Mouse (Mus musculus) gastrocnemius, adult 18-20 months (tissue): ENCODE measurements at regions not wholly inside any gene's neighbourhood (a gene's known extent, or its start where the extent isn't known, plus 50 kb on each side); places are given as distances from the start of the nearest gene placed in this dataset.
"Not testable (repeated sequence)": the region's sequence is repeated elsewhere in the genome, so short reads cannot be mapped to it uniquely, and the experiment has no call there.

Experiments
- DNase-seq: peaks from one replicate; pipeline ENCODE4 v3.0.0; 2021; ENCODE audit warnings: low spot score

- no peak for DNase-seq
Measured at GRCm38 (mm10) chr2:78019916-78020315, 73.7 kb upstream of the Cwc22 start.

GRCm38 (mm10) chr2:78012441-78012840, 66.3 kb upstream of the Cwc22 start:
- not testable (repeated sequence) for DNase-seq

- DNase-seq: no peak
Measured at GRCm38 (mm10) chr2:78011821-78012220, 65.6 kb upstream of the Cwc22 start.

- no peak for DNase-seq
Measured at GRCm38 (mm10) chr2:78011051-78011800, 65.1 kb upstream of the Cwc22 start.

- no peak for DNase-seq
Measured at GRCm38 (mm10) chr2:78010066-78010690, 64.0 kb upstream of the Cwc22 start.

GRCm38 (mm10) chr2:78008094-78008493, 61.9 kb upstream of the Cwc22 start:
- DNase-seq: no peak

- no peak for DNase-seq
Measured at GRCm38 (mm10) chr2:78005402-78006021, 59.3 kb upstream of the Cwc22 start.

GRCm38 (mm10) chr2:78004426-78004825, 58.3 kb upstream of the Cwc22 start:
- no peak for DNase-seq
